Mouse (Mus musculus): ENCODE results near the gene Neil1.

Gene Neil1

GRCm38 (mm10) chr9:57138507-57138906 is 9.6 kb downstream of the Neil1 start:
- no peak for DNase-seq (ENCODE audit: low read depth)

GRCm38 (mm10) chr9:57137777-57138176 is 10.3 kb downstream of the Neil1 start:
- DNase-seq (ENCODE audit: low read depth), result no peak

GRCm38 (mm10) chr9:57137246-57137645 is 10.9 kb downstream of the Neil1 start:
- no peak for DNase-seq (ENCODE audit: low read depth)

- DNase-seq (ENCODE audit: low read depth), result peak; percentile 96
Measured at GRCm38 (mm10) chr9:57130577-57131433, 17.3 kb downstream of the Neil1 start, which contains the start of gene Man2c1. Gene Man2c1, plus strand, starts transcription at chr9:57130690.

- no peak for DNase-seq (ENCODE audit: low read depth)
Measured at GRCm38 (mm10) chr9:57129641-57130040, 18.5 kb downstream of the Neil1 start.

GRCm38 (mm10) chr9:57117261-57117755 is 30.8 kb downstream of the Neil1 start:
- no peak for DNase-seq (ENCODE audit: low read depth)
